Mouse (Mus musculus) erythroid progenitor cell, adult 5-6 weeks (primary cell): ENCODE results near the gene Esyt3. TPM values are rescaled to one million over a fixed set of nuclear protein-coding genes. Genes with fewer than 3 reads are reported as not detected.
A peak's percentile ranks its signal among the peaks of the same experiment; 100 is the strongest.

Experiments used
- ATAC-seq: replicated peaks from 2 replicates; pipeline ENCODE4 v1.8.0; 2016; ENCODE audit warnings: moderate number of reproducible peaks, mild to moderate bottlenecking, moderate TSS enrichment, inconsistent platforms; ENCODE audit not compliant: poor library complexity, low FRiP score, severe bottlenecking
- total RNA-seq, 2 experiments: library from RNA; stranded (forward) in 1 of 2; stranded (reverse) in 1 of 2; fragments of 150-400 nt in 1 of 2; fragments of 186-747, 209-891 nt in 1 of 2; gene quantifications; 2 replicates each; pipeline versions ENCODE4 v1.2.3 to v1.2.4; 2015 to 2017; ENCODE audit warnings: low replicate concordance in 2 of 2

Gene Esyt3
- total RNA-seq (2015; ENCODE audit: low replicate concordance): not detected in 2 replicates
- total RNA-seq (2017; ENCODE audit: low replicate concordance): not detected in 2 replicates

- ATAC-seq: no peak; the same call in 1 of the 2 replicates
Measured at GRCm38 (mm10) chr9:99357921-99358692, at the start of gene Esyt3. TSS of gene Esyt3 (minus strand) at chr9:99358557.

GRCm38 (mm10) chr9:99401288-99401974 is 43.1 kb upstream of the Esyt3 start:
- ATAC-seq: no peak

GRCm38 (mm10) chr9:99400781-99401180 is 42.4 kb upstream of the Esyt3 start:
- ATAC-seq: no peak

- no peak for ATAC-seq
Measured at GRCm38 (mm10) chr9:99397056-99397815, 38.9 kb upstream of the Esyt3 start.

DNA sequence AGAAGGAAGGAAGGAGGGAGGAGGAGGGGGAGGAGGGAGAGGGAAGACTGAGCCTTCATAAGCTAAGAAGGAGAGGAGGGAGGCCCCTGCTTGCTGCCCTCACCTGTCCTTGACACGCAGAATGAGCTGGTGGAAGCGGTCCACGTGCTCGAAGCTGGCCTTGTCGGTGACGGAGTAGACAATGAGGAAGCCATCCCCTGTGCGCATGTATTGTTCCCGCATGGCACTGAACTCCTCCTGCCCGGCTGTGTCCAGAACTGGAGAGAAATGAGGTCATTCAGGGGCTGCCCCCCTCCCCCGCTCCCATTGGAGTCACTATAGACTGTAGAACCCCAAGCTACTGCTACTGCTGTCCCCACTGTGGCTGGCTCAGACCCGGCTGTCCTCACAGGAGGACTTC is 36.0 kb upstream of the Esyt3 start:
- no peak for ATAC-seq

DNA sequence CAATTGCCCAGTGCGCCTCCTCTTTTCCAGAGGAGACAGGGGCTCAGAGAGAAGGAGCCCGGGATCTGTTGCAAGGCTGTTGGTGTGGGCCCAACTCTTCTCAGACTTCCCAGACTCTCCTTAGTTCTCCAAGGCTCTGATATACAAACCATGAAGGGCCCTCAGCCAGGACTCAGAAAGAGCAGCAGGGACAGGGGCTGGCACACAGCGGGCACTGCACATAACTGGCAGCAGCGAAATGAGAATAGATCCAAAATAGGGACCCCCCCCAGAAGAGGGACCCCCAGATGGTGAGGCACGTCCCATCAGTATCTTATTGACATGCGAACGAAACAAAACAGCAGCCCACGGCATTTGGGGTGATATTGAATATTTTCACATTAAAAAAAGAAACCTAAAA is 34.8 kb upstream of the Esyt3 start:
- no peak for ATAC-seq

GRCm38 (mm10) chr9:99391557-99391956 is 33.2 kb upstream of the Esyt3 start:
- ATAC-seq: no peak

DNA sequence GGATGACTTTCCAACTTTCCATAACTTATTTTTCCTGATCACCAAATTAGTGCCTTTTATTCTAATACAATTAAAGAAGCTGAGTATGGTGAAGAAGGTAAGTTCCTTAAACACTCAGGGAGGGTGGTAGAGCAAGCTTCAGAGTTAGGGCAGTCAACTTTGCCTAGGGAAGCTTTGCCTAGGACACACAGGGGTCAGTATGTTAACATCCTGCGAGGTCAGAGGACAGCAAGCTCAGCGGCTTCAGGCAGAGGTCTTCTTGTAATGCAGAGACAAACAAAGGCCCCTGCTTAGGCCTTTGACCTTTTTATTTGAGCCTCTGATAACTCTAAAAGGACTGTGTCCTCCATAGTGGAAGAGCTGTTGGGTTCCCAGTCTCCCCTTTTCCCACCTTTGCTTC is 32.4 kb upstream of the Esyt3 start:
- ATAC-seq: no peak

- ATAC-seq: no peak
Measured at GRCm38 (mm10) chr9:99390201-99390600, 31.8 kb upstream of the Esyt3 start.

DNA sequence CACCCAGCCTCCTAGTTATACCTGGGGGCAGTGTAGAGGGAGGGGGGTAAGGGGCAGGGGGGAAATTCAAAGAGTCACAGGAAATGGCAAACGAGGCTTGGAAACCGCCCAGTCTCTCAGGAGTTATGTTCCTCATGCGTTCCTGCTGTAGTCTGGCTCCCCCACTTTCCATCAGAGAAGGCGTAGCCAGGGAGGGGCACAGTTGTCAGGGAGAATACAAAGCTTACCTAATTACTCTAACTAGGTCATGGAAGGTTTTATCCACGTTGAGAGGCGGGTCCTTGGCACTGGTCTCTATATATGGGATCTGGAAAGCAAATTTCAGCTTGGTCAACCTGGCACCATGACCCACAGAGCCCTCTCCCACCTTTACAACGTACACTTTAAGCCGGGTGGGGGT is 31.1 kb upstream of the Esyt3 start:
- ATAC-seq: no peak

DNA sequence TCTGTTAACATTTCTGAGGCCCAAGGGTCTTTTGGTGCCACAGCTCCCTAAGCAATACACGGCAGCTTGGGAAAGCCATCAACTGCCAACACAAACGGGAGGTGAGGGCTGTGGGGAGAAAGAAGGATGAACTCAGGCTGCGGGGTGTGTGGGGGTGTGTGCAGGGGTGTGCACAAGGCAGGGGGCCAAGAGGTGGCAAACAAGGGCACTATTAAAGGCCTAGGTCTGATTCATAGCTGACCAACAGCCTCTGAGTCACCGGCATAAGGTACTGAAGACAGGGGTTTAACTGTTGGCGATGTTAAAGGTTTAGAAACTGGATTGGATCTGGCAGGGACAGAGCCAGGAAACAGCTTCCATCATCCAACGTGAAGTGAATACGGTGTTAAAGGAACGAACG is 30.5 kb upstream of the Esyt3 start:
- ATAC-seq: no peak

DNA sequence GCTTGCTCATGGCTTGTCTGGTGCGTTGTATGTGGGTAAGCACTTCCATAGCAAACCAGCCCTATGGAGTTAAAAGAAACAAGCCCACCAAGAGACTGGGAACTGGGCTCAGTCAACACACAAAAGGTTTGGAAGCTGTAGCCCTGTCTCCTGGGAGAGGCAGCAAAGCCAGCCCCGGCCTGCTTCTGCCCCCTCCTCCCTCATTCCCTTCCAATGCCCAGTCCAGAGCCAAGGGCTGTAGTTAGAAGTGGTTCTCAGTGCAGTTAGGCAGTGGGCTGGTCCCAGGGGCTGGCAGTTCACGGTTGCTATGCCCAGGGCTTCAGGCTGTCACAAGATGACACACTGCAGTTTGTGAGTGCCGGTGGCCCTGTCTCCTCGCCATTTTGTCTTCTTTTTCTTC is 29.7 kb upstream of the Esyt3 start:
- ATAC-seq: no peak

- no peak for ATAC-seq
Measured at GRCm38 (mm10) chr9:99382556-99382955, 24.2 kb upstream of the Esyt3 start.

DNA sequence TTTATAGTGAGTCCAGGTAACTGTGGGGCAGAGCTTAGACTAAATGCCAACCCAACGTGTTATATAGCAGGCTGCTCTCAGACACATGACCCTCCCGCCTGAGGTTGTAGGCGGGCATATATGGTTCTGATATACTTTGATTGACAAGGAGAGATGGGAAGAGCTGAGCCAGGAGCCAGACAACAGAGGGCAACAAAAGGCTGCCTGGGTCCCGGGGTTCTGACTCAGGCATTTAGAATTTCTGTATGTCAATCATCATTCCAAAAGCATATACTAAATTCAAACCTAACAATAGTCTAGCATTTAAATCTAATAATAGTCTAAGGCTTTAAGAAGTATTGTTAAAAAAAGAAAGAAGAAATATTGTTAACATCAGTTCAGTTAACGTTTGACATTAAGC is 20.8 kb upstream of the Esyt3 start:
- no peak for ATAC-seq

- 0 out of 2 replicates have a peak, but pooled peaks have one; percentile 42 for ATAC-seq
Measured at GRCm38 (mm10) chr9:99376591-99377418, 18.4 kb upstream of the Esyt3 start.

DNA sequence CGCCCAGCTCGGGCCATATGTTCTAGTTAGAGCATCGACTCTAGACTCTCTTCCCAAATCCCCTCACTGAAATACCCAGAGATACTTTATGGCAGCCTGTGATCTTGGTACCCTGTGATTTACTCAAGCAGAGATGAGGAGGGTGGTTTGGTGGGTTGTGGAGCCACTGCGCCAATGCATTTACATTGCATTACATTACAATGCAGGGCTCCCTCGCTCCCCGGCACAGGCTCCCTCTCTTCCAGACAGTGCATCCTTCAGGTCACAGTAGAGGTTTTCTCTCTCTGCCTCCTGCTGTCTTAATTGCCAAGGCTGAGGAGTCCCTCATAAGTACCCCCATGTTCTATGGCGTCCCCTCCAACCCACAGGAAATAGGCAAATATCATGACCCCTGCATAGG is 10.1 kb upstream of the Esyt3 start:
- ATAC-seq: no peak

DNA sequence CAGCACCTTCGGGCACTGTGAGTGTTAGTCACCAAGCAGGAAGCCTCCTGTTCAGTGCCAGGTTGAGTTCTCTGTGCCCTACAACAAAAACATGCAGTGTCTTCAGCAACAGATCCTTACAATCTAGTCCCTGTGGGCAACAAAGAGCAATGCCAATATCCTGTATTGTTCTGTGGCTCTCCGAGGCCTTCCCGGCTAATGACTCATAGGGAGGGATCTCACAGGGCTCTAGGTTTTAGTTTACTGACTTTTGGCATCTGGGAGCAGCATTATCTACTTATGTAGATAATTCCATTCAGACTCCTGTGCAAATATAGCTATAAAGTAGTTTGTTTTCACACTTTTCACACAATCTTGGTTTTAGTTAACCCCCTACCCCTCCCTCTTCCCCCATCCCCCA is 7.5 kb upstream of the Esyt3 start:
- ATAC-seq: no peak

DNA sequence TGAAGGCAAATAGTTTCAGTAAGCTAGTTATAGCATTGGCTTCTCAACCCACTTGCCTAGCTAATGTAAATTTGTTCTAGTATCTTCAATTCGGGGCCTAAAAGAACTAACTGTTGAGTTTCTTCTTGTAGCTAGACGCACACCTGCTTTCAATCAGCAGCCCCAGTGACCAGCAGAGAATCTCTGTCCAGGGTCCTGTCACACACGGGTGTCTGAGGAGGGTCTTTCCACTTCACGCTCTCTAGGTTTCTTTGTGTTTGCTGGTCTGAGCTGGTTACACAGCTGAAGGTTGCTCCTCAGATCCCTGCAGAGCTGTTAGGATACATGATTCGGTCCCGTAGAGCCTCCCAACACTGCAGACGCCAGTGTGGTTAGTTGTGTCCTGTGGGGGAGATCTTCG is 4.7 kb upstream of the Esyt3 start:
- ATAC-seq: no peak

DNA sequence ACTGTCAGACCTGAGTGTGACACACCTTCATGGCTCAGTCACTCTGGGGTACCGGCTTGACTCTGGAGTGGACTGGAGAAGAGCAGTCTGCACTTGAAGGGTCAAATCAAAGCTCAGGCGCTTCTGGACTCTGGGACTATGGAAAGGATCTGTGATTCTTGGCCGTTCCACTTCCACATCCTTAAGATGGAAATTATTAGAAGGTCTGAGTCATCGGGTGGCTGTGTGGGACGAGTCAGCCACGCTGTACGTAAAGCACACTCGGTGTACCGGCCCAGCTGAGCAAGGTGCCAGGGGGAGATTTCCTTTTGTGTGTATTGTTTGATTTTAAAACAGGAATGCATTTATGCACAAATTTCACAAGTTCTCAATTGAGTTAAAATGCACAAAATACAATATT is 3.6 kb upstream of the Esyt3 start:
- no peak for ATAC-seq

DNA sequence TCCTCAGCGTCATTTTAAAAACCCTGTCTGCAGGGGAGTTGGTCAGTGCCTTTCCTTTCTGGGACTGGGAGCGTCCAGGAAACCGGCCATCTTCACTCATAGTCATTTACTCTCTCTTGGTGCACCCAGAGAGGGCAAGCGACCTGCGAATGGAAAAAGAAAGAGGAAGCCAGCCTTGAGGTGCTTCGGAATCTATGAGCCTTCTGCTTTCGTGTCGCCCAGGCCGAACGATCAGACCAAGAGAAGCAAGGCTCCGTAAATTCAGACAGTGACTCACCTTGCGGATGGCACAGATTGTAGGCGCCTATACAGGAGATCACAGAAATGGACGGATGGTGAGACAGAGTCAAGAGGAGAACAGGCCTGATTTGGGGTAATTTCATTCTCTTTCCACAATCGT is 655 bp upstream of the Esyt3 start:
- no peak for ATAC-seq
